Mouse (Mus musculus) embryonic facial prominence, embryonic 11.5 days (tissue): ENCODE measurements around the gene Miga2. TPM values are rescaled to one million over a fixed set of nuclear protein-coding genes. Genes with fewer than 3 reads are reported as not detected.

ENCODE experiments used
- ATAC-seq: fragments of 200-750 bp; cut with Nextera tagmentation; replicated peaks from 2 replicates; pipeline ENCODE4 v1.8.0; 2017; ENCODE audit warnings: low read depth; ENCODE audit not compliant: insufficient number of reproducible peaks, low FRiP score, low TSS enrichment
- DNase-seq: peaks from one replicate; pipeline ENCODE4 v3.0.0-alpha.2; 2015; ENCODE audit warnings: low spot score
- H3K27ac ChIP-seq: fragments of 300-500 bp; sonication (generic); replicated peaks from 2 replicates; pipeline ENCODE4 v1.5.1; 2014; ENCODE audit warnings: mild to moderate bottlenecking, low read depth, low read length, control low read depth
- H3K27me3 ChIP-seq: fragments of 300-500 bp; sonication (generic); 2 replicates; pipeline ENCODE4 v1.6.1; 2014; ENCODE audit warnings: mild to moderate bottlenecking, low read length, moderate library complexity, mixed read lengths; ENCODE audit not compliant: control insufficient read depth, insufficient read depth
- H3K36me3 ChIP-seq: fragments of 300-500 bp; sonication (generic); replicated peaks from 2 replicates; pipeline ENCODE4 v1.6.1; 2014; ENCODE audit warnings: low read depth, mild to moderate bottlenecking, low read length, moderate library complexity, mixed read lengths; ENCODE audit not compliant: control insufficient read depth, insufficient read depth
- H3K4me1 ChIP-seq: fragments of 300-500 bp; sonication (generic); 2 replicates; pipeline ENCODE4 v1.6.1; 2014; ENCODE audit warnings: low read length, mixed read lengths; ENCODE audit not compliant: control insufficient read depth, insufficient read depth
- H3K4me2 ChIP-seq: fragments of 300-500 bp; sonication (generic); 2 replicates; pipeline ENCODE4 v1.6.1; 2014; ENCODE audit warnings: low read depth, mild to moderate bottlenecking, control low read depth, low read length, moderate library complexity
- H3K4me3 ChIP-seq: fragments of 300-500 bp; sonication (generic); 2 replicates; pipeline ENCODE4 v1.5.1; 2014; ENCODE audit warnings: low read depth, low read length, control low read depth
- H3K9ac ChIP-seq: fragments of 300-500 bp; sonication (generic); replicated peaks from 2 replicates; pipeline ENCODE4 v1.6.1; 2014; ENCODE audit warnings: mild to moderate bottlenecking, control low read depth, low read length
- H3K9me3 ChIP-seq: fragments of 300-500 bp; sonication (generic); replicated peaks from 2 replicates; pipeline ENCODE4 v1.6.1; 2016; ENCODE audit warnings: mild to moderate bottlenecking, low read length, inconsistent platforms, mixed read lengths; ENCODE audit not compliant: control insufficient read depth
- WGBS: fragments of 180-500 bp; shearing (Covaris S2); extraction: QIAGEN DNeasy Blood & Tissue Kit; methylation state at CpG from one replicate; pipeline ENCODE4 v1.1.7; 2014; 5-methylcytosine and 5-hydroxymethylcytosine counted together
- polyA plus RNA-seq: library from polyadenylated mRNA; unstranded; fragments of >200 nt; fragmentation: Nextera tagmentation; extraction: Ambion mirVana; gene quantifications from 2 replicates; pipeline ENCODE4 v1.2.1, GENCODE M21; 2014

The Miga2 gene
- polyA plus RNA-seq, 1 experiment from 2014 or later: 15.6 TPM

GRCm38 (mm10) chr2:30335324-30335723 lies 28.7 kb upstream of the Miga2 start:
- no peak overlapping the region for H3K27ac ChIP-seq
- ATAC-seq: no peak
- no peaks in the 10 kb centered on the region for H3K27me3 ChIP-seq
- H3K4me2 ChIP-seq: no peak overlapping the region
- H3K9ac ChIP-seq: no peak overlapping the region
- no peak for DNase-seq
- H3K36me3 ChIP-seq: peaks cover 28% of the 10 kb centered on the region
- no peaks in the 10 kb centered on the region for H3K4me1 ChIP-seq
- WGBS: 95% methylated on average over 2 of the region's 2 CpGs
- H3K9me3 ChIP-seq: no peaks in the 10 kb centered on the region
- no peak overlapping the region for H3K4me3 ChIP-seq

- ATAC-seq (no peak), DNase-seq (no peak)
- Histone ChIP-seq H3K4me1 (no peaks in the 10 kb centered on the region), H3K9me3 (no peaks in the 10 kb centered on the region), H3K9ac (no peak overlapping the region), H3K4me3 (no peak overlapping the region), H3K27ac (no peak overlapping the region), H3K36me3 (peaks cover 21% of the 10 kb centered on the region), H3K27me3 (no peaks in the 10 kb centered on the region), H3K4me2 (no peak overlapping the region)
- WGBS: 87% methylated on average over 16 of the region's 16 CpGs
Observed at GRCm38 (mm10) chr2:30336174-30336915, 27.7 kb upstream of the Miga2 start.

- Histone ChIP-seq H3K27me3 (no peaks in the 10 kb centered on the region), H3K9ac (no peak overlapping the region), H3K4me1 (no peaks in the 10 kb centered on the region), H3K27ac (no peak overlapping the region), H3K4me2 (no peak overlapping the region), H3K36me3 (peaks cover 21% of the 10 kb centered on the region), H3K4me3 (no peak overlapping the region), H3K9me3 (no peaks in the 10 kb centered on the region)
- 88% methylated on average over 12 of the region's 12 CpGs for WGBS
- ATAC-seq (no peak), DNase-seq (no peak)
Observed at GRCm38 (mm10) chr2:30337179-30337578, 26.9 kb upstream of the Miga2 start.

- no peak overlapping the region for H3K4me2 ChIP-seq
- H3K4me1 ChIP-seq: no peaks in the 10 kb centered on the region
- H3K27ac ChIP-seq: no peak overlapping the region
- ATAC-seq: no peak
- no peak overlapping the region for H3K4me3 ChIP-seq
- no peak for DNase-seq
- H3K9ac ChIP-seq: no peak overlapping the region
- peaks cover 28% of the 10 kb centered on the region for H3K36me3 ChIP-seq
- no peaks in the 10 kb centered on the region for H3K9me3 ChIP-seq
- H3K27me3 ChIP-seq: no peaks in the 10 kb centered on the region
- 84% methylated on average over 3 of the region's 3 CpGs for WGBS
Observed at GRCm38 (mm10) chr2:30342061-30342460, 22.0 kb upstream of the Miga2 start.

GRCm38 (mm10) chr2:30342544-30342943 lies 21.5 kb upstream of the Miga2 start:
- Histone ChIP-seq H3K9ac (no peak overlapping the region), H3K4me3 (no peak overlapping the region), H3K4me2 (no peak overlapping the region), H3K36me3 (peaks cover 28% of the 10 kb centered on the region), H3K27me3 (no peaks in the 10 kb centered on the region), H3K4me1 (no peaks in the 10 kb centered on the region), H3K27ac (no peak overlapping the region), H3K9me3 (no peaks in the 10 kb centered on the region)
- DNase-seq (no peak), ATAC-seq (no peak)
- WGBS: 92% methylated on average over 7 of the region's 7 CpGs

GRCm38 (mm10) chr2:30343601-30344137 lies 20.4 kb upstream of the Miga2 start:
- Histone ChIP-seq H3K27me3 (no peaks in the 10 kb centered on the region), H3K9me3 (no peaks in the 10 kb centered on the region), H3K4me1 (no peaks in the 10 kb centered on the region), H3K9ac (no peak overlapping the region), H3K4me3 (no peak overlapping the region), H3K27ac (no peak overlapping the region), H3K4me2 (no peak overlapping the region), H3K36me3 (peaks cover 28% of the 10 kb centered on the region)
- DNase-seq: no peak
- WGBS: 87% methylated on average over 14 of the region's 14 CpGs
- ATAC-seq: no peak

- DNase-seq: no peak
- no peaks in the 10 kb centered on the region for H3K27me3 ChIP-seq
- H3K9ac ChIP-seq: no peak overlapping the region
- H3K4me1 ChIP-seq: no peaks in the 10 kb centered on the region
- no peak for ATAC-seq
- 82% methylated on average over 7 of the region's 7 CpGs for WGBS
- peaks cover 23% of the 10 kb centered on the region for H3K36me3 ChIP-seq
- H3K4me2 ChIP-seq: no peak overlapping the region
- H3K9me3 ChIP-seq: no peaks in the 10 kb centered on the region
- no peak overlapping the region for H3K27ac ChIP-seq
- no peak overlapping the region for H3K4me3 ChIP-seq
Observed at GRCm38 (mm10) chr2:30345971-30346676, 17.9 kb upstream of the Miga2 start.

- ATAC-seq (no peak), DNase-seq (no peak)
- Histone ChIP-seq H3K9me3 (no peaks in the 10 kb centered on the region), H3K4me1 (no peaks in the 10 kb centered on the region), H3K4me3 (no peak overlapping the region), H3K9ac (no peak overlapping the region), H3K27me3 (no peaks in the 10 kb centered on the region), H3K27ac (no peak overlapping the region), H3K4me2 (no peak overlapping the region), H3K36me3 (peaks cover 16% of the 10 kb centered on the region)
- WGBS: 83% methylated on average over 6 of the region's 6 CpGs
Observed at GRCm38 (mm10) chr2:30349196-30349595, 14.8 kb upstream of the Miga2 start.
